16 mouse cellular contexts compared by ENCODE assay signal in the genomic region with DNA sequence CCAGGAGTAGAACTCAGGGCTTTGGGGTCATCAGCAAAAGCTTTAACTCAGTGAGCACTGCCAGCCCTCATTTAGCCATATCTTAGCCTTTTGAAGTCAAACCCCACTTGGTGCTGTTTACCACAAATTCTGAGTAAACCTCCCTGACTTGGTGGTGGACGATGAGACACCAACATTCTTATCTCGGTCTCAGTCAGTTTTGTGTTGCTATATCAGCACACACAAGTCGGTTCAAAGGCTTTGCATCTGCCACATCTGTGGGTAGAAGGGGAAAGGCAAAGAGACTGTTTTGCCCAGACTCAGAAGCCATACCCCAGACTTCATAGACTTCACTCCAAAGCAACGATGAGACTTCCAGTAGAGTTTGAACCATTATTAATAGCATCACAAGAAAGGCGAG. TPM values are rescaled to one million over a fixed set of nuclear protein-coding genes. Genes with fewer than 3 reads are reported as not detected.
"Had no signal": no experiment of that assay in that cellular context is flagged by ENCODE, and none has a peak within 500 bp of the region (broad histone marks: within the 10 kb centered on the region; RNA-seq: fewer than 3 reads in every experiment).

No protein-coding gene starts in this region.

- ATAC-seq: hindbrain, embryonic 16.5 days; inflammation-experienced regulatory T-cells, adult 6 months; midbrain, embryonic 13.5 days had no signal

- H3K27me3 ChIP-seq: limb, embryonic 12.5 days; lung, embryonic 15.5 days; midbrain, embryonic 13.5 days; neural tube, embryonic 15.5 days had no signal

- H3K4me3 ChIP-seq: limb, embryonic 12.5 days; lung, embryonic 15.5 days; midbrain, embryonic 13.5 days; myocyte; neural tube, embryonic 15.5 days had no signal

- H3K36me3 ChIP-seq: midbrain, embryonic 13.5 days had no signal

- H3K27ac ChIP-seq: kidney, postnatal 0 days; limb, embryonic 12.5 days; lung, embryonic 15.5 days; macrophage; midbrain, embryonic 13.5 days; neural tube, embryonic 15.5 days had no signal

- H3K9me3 ChIP-seq: limb, embryonic 12.5 days; lung, embryonic 15.5 days; midbrain, embryonic 13.5 days; neural tube, embryonic 15.5 days had no signal

- H3K9ac ChIP-seq: limb, embryonic 12.5 days; lung, embryonic 15.5 days; midbrain, embryonic 13.5 days; neural tube, embryonic 15.5 days had no signal

- H3K4me2 ChIP-seq: limb, embryonic 12.5 days; lung, embryonic 15.5 days; midbrain, embryonic 13.5 days; neural tube, embryonic 15.5 days had no signal

- DNase-seq: kidney, adult 11 months; kidney, adult 9 months; kidney, postnatal 36 days; lung, postnatal 14 days; right cerebral cortex, adult 18-20 months; right cerebral cortex, postnatal 25 days had no signal

RNA-seq across cellular contexts. Expression of gene Fbxw10, which starts 2.3 kb away (rescaled TPM):
- total RNA-seq: liver, adult 2 months had no signal
- polyA plus RNA-seq: liver, adult 2 months; myocyte had no signal

RNA-seq across cellular contexts. Expression of gene Zfp286, which starts 55.3 kb away (rescaled TPM):
- polyA plus RNA-seq: liver, adult 2 months; myocyte had no signal
